Mouse (Mus musculus): ENCODE data around the gene Gm11568. TPM values are rescaled to one million over a fixed set of nuclear protein-coding genes. Genes with fewer than 3 reads are reported as not detected.
"Not testable (repeated sequence)": the region's sequence is repeated elsewhere in the genome, so short reads cannot be mapped to it uniquely, and the experiment has no call there.

The Gm11568 gene
- not detected in 2 replicates for polyA plus RNA-seq (2012; ENCODE audit: insufficient read depth, low replicate concordance)

DNA sequence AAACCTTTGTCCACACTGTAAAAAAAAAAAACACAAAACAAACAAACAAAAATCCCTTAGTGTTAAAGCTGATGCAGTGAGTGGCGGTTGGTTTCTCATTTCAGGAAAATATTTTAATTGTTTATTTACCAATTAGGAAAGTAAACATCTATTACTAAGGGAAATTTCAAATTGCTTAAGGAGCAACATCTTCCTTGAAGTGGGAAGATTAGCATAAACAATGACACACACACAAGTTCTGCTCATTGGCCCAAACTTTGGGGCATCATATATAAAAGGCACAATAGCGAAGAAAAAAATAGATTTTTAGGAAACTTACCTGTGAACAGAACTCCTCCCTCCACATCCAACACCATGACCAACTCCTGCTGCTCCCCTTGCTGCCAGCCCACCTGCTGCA lies at the start of gene Gm11568:
Gene Gm11568 (plus strand): TSS at position 301 of the 400 bp plus-strand sequence.
- TF ChIP-seq GATA1 (IDR thresholded peaks at IDR 0.05; ENCODE audit: borderline replicate concordance, low read length) = no peak
- no peak for TF ChIP-seq FLI1 (IDR thresholded peaks at IDR 0.05; ENCODE audit: low read length)
- Histone ChIP-seq H3K27me3 (replicated peaks) (no peaks in the 10 kb centered on the region), H3K4me1 (no peaks in the 10 kb centered on the region), H3K9me3 (no peaks in the 10 kb centered on the region), H3K4me3 (replicated peaks) (no peak within 1 kb of the TSS), H3K36me3 (replicated peaks; ENCODE audit: low read length) (no peaks in the 10 kb centered on the region)

DNA sequence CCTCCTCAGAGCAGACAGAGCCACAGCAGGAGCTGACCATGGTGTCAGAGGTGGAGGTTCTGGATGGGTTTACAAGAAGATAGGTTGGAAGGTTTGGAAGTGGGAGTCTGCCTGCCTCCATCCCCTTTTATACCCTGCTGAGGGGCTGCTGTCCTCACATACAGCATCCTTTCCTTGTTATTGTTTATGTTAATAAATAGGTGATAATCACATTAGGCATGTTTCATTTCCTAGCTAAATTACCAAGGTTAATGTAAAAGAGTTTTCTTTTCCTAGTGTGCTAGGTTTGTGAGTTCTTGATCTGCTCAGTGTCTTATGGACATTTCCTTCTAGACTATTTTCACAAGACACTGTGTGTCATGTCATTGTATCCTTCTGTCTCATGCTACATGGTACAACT lies 47.9 kb upstream of the Gm11568 start, which contains the start of gene Krtap4-13:
Gene Krtap4-13 (minus strand): TSS at position 101 of the 400 bp plus-strand sequence.
- H3K4me3 ChIP-seq (replicated peaks); H3K9me3 ChIP-seq; H3K4me1 ChIP-seq; H3K27me3 ChIP-seq (replicated peaks); H3K36me3 ChIP-seq (replicated peaks; ENCODE audit: low read length): not testable (repeated sequence)

- H3K36me3 ChIP-seq (replicated peaks; ENCODE audit: low read length); H3K27me3 ChIP-seq (replicated peaks); H3K4me1 ChIP-seq; H3K9me3 ChIP-seq: not testable (repeated sequence)
- peak within 1 kb of the TSS; percentile 14 for H3K4me3 ChIP-seq (replicated peaks)
These were observed 42.2 kb upstream of the Gm11568 start, which contains the start of gene Gm11564 for GRCm38 (mm10) chr11:99815566-99815965. Gene Gm11564 (minus strand): TSS chr11:99815666.

DNA sequence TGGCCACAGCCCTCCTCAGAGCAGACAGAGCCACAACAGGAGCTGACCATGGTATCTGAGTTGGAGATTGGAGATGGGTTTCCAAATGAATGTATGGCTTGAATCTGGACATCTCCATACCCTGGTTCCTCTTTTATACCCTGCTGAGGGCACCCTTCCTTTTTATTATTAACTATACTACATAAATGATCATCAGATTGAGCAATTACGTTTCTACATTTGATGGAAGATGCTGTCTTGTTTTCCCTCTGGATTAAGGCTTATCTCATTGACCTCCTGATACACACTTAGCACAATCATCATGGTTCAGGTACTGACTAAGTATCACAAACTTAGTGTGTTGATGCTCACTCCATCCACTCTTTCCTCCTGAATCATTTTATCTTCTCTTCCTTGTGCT lies 19.8 kb upstream of the Gm11568 start, which contains the start of gene 2300003K06Rik:
Gene 2300003K06Rik (minus strand): TSS at position 101 of the 400 bp plus-strand sequence.
- Histone ChIP-seq H3K4me3 (replicated peaks) (peak within 1 kb of the TSS; percentile 53), H3K9me3 (peaks cover 9% of the 10 kb centered on the region; the same call in 1 of the 2 replicates), H3K27me3 (replicated peaks) (no peaks in the 10 kb centered on the region), H3K4me1 (no peaks in the 10 kb centered on the region), H3K36me3 (replicated peaks; ENCODE audit: low read length) (no peaks in the 10 kb centered on the region)
- TF ChIP-seq GATA1 (IDR thresholded peaks at IDR 0.05; ENCODE audit: borderline replicate concordance, low read length) (no peak), FLI1 (IDR thresholded peaks at IDR 0.05; ENCODE audit: low read length) (no peak)

DNA sequence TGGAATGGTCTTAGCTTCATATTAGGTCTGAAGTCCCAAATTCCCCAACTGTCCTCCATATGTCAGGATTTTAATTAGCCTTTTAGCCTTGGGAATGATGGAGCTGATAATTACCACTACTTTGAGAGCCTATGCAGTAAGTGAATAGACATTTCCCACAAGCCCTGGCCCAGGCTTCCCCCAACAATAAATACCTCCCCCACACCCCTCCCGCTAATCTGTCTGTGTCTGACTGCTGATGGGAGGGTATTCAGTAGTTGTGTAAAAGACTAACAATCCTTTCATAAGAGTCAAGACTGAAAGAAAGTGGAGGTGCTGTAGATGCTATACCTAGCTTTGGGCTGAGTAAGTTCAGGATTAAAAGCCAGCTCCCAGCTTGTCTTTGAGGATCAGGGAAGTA lies 15.5 kb upstream of the Gm11568 start:
- no peak overlapping the region for H3K4me3 ChIP-seq (replicated peaks)
- H3K9me3 ChIP-seq = peaks cover 6% of the 10 kb centered on the region; the same call in 1 of the 2 replicates
- no peaks in the 10 kb centered on the region for H3K27me3 ChIP-seq (replicated peaks)
- TF ChIP-seq FLI1 (IDR thresholded peaks at IDR 0.05; ENCODE audit: low read length) (no peak), GATA1 (IDR thresholded peaks at IDR 0.05; ENCODE audit: borderline replicate concordance, low read length) (no peak)
- no peaks in the 10 kb centered on the region for H3K36me3 ChIP-seq (replicated peaks; ENCODE audit: low read length)
- H3K4me1 ChIP-seq = no peaks in the 10 kb centered on the region

- no peaks in the 10 kb centered on the region for H3K27me3 ChIP-seq (replicated peaks)
- TF ChIP-seq FLI1 (IDR thresholded peaks at IDR 0.05; ENCODE audit: low read length) = no peak
- no peak for TF ChIP-seq GATA1 (IDR thresholded peaks at IDR 0.05; ENCODE audit: borderline replicate concordance, low read length)
- no peaks in the 10 kb centered on the region for H3K36me3 ChIP-seq (replicated peaks; ENCODE audit: low read length)
- H3K4me1 ChIP-seq = no peaks in the 10 kb centered on the region
- no peaks in the 10 kb centered on the region for H3K9me3 ChIP-seq
- peak overlapping the region; percentile 14 for H3K4me3 ChIP-seq (replicated peaks)
These were observed 11.0 kb upstream of the Gm11568 start for GRCm38 (mm10) chr11:99846746-99847145.

GRCm38 (mm10) chr11:99851508-99851907 lies 6.2 kb upstream of the Gm11568 start, which contains the start of gene Krtap4-16:
Gene Krtap4-16 (minus strand): TSS chr11:99851608.
- no peaks in the 10 kb centered on the region for H3K27me3 ChIP-seq (replicated peaks)
- no peaks in the 10 kb centered on the region for H3K4me1 ChIP-seq
- H3K4me3 ChIP-seq (replicated peaks) = no peak within 1 kb of the TSS
- H3K9me3 ChIP-seq = no peaks in the 10 kb centered on the region
- no peak for TF ChIP-seq FLI1 (IDR thresholded peaks at IDR 0.05; ENCODE audit: low read length)
- TF ChIP-seq GATA1 (IDR thresholded peaks at IDR 0.05; ENCODE audit: borderline replicate concordance, low read length) = no peak
- H3K36me3 ChIP-seq (replicated peaks; ENCODE audit: low read length) = no peaks in the 10 kb centered on the region

GRCm38 (mm10) chr11:99854121-99854520 lies 3.6 kb upstream of the Gm11568 start:
- Histone ChIP-seq H3K4me1 (no peaks in the 10 kb centered on the region), H3K36me3 (replicated peaks; ENCODE audit: low read length) (no peaks in the 10 kb centered on the region), H3K4me3 (replicated peaks) (no peak overlapping the region), H3K27me3 (replicated peaks) (no peaks in the 10 kb centered on the region), H3K9me3 (no peaks in the 10 kb centered on the region)
- no peak for TF ChIP-seq GATA1 (IDR thresholded peaks at IDR 0.05; ENCODE audit: borderline replicate concordance, low read length)
- no peak for TF ChIP-seq FLI1 (IDR thresholded peaks at IDR 0.05; ENCODE audit: low read length)

GRCm38 (mm10) chr11:99858761-99859160 lies 1.0 kb downstream of the Gm11568 start:
- Histone ChIP-seq H3K4me1 (no peaks in the 10 kb centered on the region), H3K4me3 (replicated peaks) (no peak overlapping the region), H3K27me3 (replicated peaks) (no peaks in the 10 kb centered on the region), H3K36me3 (replicated peaks; ENCODE audit: low read length) (no peaks in the 10 kb centered on the region), H3K9me3 (no peaks in the 10 kb centered on the region)
- TF ChIP-seq FLI1 (IDR thresholded peaks at IDR 0.05; ENCODE audit: low read length) = no peak

GRCm38 (mm10) chr11:99864176-99864575 lies 6.5 kb downstream of the Gm11568 start, which contains the start of gene Gm11559:
Gene Gm11559 (plus strand): TSS chr11:99864476.
- H3K4me1 ChIP-seq; H3K27me3 ChIP-seq (replicated peaks); H3K4me3 ChIP-seq (replicated peaks): not testable (repeated sequence)

DNA sequence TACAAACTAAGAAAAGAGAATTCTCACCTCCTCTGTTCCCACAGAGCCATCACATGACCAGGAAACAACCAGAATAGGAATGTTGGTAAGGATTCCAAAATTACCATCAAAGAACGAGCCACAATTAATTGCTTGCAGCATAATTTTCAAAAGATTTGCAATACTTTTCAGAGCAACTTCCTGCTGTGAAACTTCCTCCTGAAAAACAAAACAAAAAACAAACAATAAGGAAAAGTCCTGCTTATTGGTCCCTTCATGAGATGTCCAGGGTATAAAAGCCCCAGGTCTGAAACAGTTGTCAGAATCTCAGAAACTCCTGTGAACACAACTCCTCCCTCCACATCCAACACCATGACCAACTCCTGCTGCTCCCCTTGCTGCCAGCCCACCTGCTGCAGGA lies 15.4 kb downstream of the Gm11568 start, which contains the start of gene Krtap9-1:
Gene Krtap9-1 (plus strand): TSS at position 301 of the 400 bp plus-strand sequence.
- H3K27me3 ChIP-seq (replicated peaks); H3K4me3 ChIP-seq (replicated peaks); H3K36me3 ChIP-seq (replicated peaks; ENCODE audit: low read length); H3K9me3 ChIP-seq; H3K4me1 ChIP-seq: not testable (repeated sequence)

More at GRCm38 (mm10) chr11:99864176-99864575, 6.5 kb downstream of the Gm11568 start, which contains the start of gene Gm11559:
- not testable (repeated sequence) for H3K36me3 ChIP-seq (replicated peaks; ENCODE audit: low read length); H3K9me3 ChIP-seq

DNA sequence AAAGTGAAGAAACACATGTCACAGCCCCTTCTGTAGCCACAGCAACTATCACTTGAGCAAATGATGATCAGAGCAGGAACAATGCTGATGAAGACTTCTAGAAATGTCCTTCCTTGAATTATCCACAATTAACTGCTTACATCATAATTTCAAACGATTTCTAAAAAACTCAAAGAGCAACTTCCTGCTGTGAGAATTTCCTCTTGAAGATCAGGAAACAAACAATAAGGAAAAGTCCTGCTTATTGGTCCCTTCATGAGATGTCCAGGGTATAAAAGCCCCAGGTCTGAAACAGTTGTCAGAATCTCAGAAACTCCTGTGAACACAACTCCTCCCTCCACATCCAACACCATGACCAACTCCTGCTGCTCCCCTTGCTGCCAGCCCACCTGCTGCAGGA lies 21.2 kb downstream of the Gm11568 start, which contains the start of gene Gm11567:
Gene Gm11567 (plus strand): TSS at position 301 of the 400 bp plus-strand sequence.
- not testable (repeated sequence) for H3K4me1 ChIP-seq; H3K27me3 ChIP-seq (replicated peaks); H3K36me3 ChIP-seq (replicated peaks; ENCODE audit: low read length); H3K9me3 ChIP-seq; H3K4me3 ChIP-seq (replicated peaks)

Data from megakaryocyte, embryonic 14.5 days (primary cell).